Mouse (Mus musculus) heart, adult 2 months (tissue): ENCODE results near the gene Them7.

Experiments
- CTCF ChIP-seq: fragments of 200-600 bp; IDR thresholded peaks from 2 replicates; pipeline ENCODE4 v1.8.1; 2022; ENCODE audit warnings: antibody characterized with exemption, mild to moderate bottlenecking, moderate library complexity
- EP300 ChIP-seq: fragments of 200-500 bp; IDR thresholded peaks from 2 replicates; pipeline ENCODE4 v1.6.1; 2011; ENCODE audit warnings: low read depth, low read length, control low read depth; ENCODE audit not compliant: insufficient read depth
- POLR2A ChIP-seq: fragments of 200-500 bp; IDR thresholded peaks from 2 replicates; pipeline ENCODE4 v1.6.1; 2011; ENCODE audit warnings: mild to moderate bottlenecking, low read depth, low read length, control low read depth; ENCODE audit not compliant: insufficient read depth

GRCm38 (mm10) chr2:105244733-105245132 lies 20.6 kb downstream of the Them7 start:
- TF ChIP-seq CTCF (no peak), POLR2A (no peak), EP300 (no peak)
